23 mouse cellular contexts compared by ENCODE assay signal in genomic region chr5:148061869-148062268, GRCm38 (mm10).
DNase-seq lines count a peak whose midpoint lies in the region; ATAC-seq and TF ChIP-seq lines count a peak whose summit lies in the region.
"Had no signal": no experiment of that assay in that cellular context is flagged by ENCODE, and none has a peak within 500 bp of the region (broad histone marks: within the 10 kb centered on the region; RNA-seq: fewer than 3 reads in every experiment).

No protein-coding gene starts in this region.

- H3K9ac ChIP-seq in liver, embryonic 14.5 days (replicated peaks) = no peak overlapping the region
- H3K9ac ChIP-seq: heart, embryonic 13.5 days; hindbrain, embryonic 12.5 days; limb, embryonic 12.5 days; liver, embryonic 12.5 days; lung, embryonic 15.5 days had no signal

- TF ChIP-seq CTCF in cerebellum, adult 2 months (IDR thresholded peaks at IDR 0.05; ENCODE audit: borderline replicate concordance, insufficient read depth, low read depth, low read length) = 0 out of 2 replicates have a peak, but pooled peaks have one; percentile 12
- peak; percentile 20; the same call in 1 of the 2 replicates for TF ChIP-seq CTCF in liver, embryonic 14.5 days (IDR thresholded peaks at IDR 0.05; ENCODE audit: low read depth)
- 0 out of 2 replicates have a peak, but pooled peaks have one; percentile 3 for TF ChIP-seq CTCF in cortical plate, adult 2 months (IDR thresholded peaks at IDR 0.05; ENCODE audit: extremely low read depth, insufficient read depth, low read length)

- no peak overlapping the region for H3K27ac ChIP-seq in cerebellum, adult 2 months (ENCODE audit: insufficient read depth, low read length)
- H3K27ac ChIP-seq in liver, embryonic 14.5 days = no peak overlapping the region
- H3K27ac ChIP-seq in cortical plate, adult 2 months (ENCODE audit: insufficient read depth, low read length) = no peak overlapping the region
- H3K27ac ChIP-seq: heart, embryonic 13.5 days; hindbrain, embryonic 12.5 days; kidney, postnatal 0 days; limb, embryonic 12.5 days; liver, embryonic 12.5 days; lung, embryonic 15.5 days; macrophage had no signal

- peaks cover 28% of the 10 kb centered on the region for H3K4me1 ChIP-seq in cerebellum, adult 2 months (ENCODE audit: control insufficient read depth, insufficient read depth, low read length)
- H3K4me1 ChIP-seq in liver, embryonic 14.5 days (replicated peaks; ENCODE audit: control insufficient read depth in 2 of 2, insufficient read depth in 2 of 2, low read length in 1 of 2) = no peaks in the 10 kb centered on the region
- H3K4me1 ChIP-seq in cortical plate, adult 2 months (ENCODE audit: control insufficient read depth, insufficient read depth, low read length) = peaks cover 3% of the 10 kb centered on the region
- H3K4me1 ChIP-seq: heart, embryonic 13.5 days; hindbrain, embryonic 12.5 days; limb, embryonic 12.5 days; liver, embryonic 12.5 days; lung, embryonic 15.5 days had no signal

- TF ChIP-seq POLR2A in cerebellum, adult 2 months (IDR thresholded peaks at IDR 0.05; ENCODE audit: borderline replicate concordance, insufficient read depth, low read length) = no peak
- TF ChIP-seq POLR2A in cortical plate, adult 2 months (IDR thresholded peaks at IDR 0.05; ENCODE audit: extremely low read depth, insufficient read depth, low read length) = no peak

- H3K9me3 ChIP-seq in liver, embryonic 14.5 days (ENCODE audit: control insufficient read depth, low read length) = 0 out of 2 replicates have a peak, but pooled peaks cover 2% of the 10 kb centered on the region
- H3K9me3 ChIP-seq: hindbrain, embryonic 12.5 days; lung, embryonic 15.5 days had no signal

- 87% methylated on average over 4 of the region's 4 CpGs for WGBS in cerebellum, adult 2 months
- 62% methylated on average over 4 of the region's 4 CpGs for WGBS in liver, embryonic 14.5 days (ENCODE audit: insufficient replicate concordance)

- no peak for ATAC-seq in liver, embryonic 14.5 days (ENCODE audit: insufficient read depth)
- ATAC-seq: liver, embryonic 12.5 days; midbrain, embryonic 16.5 days had no signal

- H3K36me3 ChIP-seq in liver, embryonic 14.5 days (replicated peaks; ENCODE audit: control insufficient read depth, insufficient read depth, low read depth) = no peaks in the 10 kb centered on the region
- H3K36me3 ChIP-seq: G1E; heart, embryonic 13.5 days; hindbrain, embryonic 12.5 days; limb, embryonic 12.5 days; liver, embryonic 12.5 days; lung, embryonic 15.5 days had no signal

- no peak for TF ChIP-seq EP300 in liver, embryonic 14.5 days (IDR thresholded peaks at IDR 0.05; ENCODE audit: low read depth)

- no peak overlapping the region for H3K4me2 ChIP-seq in liver, embryonic 14.5 days (ENCODE audit: low read depth)
- H3K4me2 ChIP-seq: heart, embryonic 13.5 days; hindbrain, embryonic 12.5 days; limb, embryonic 12.5 days; liver, embryonic 12.5 days; lung, embryonic 15.5 days had no signal

- H3K4me3 ChIP-seq in cerebellum, adult 2 months (replicated peaks; ENCODE audit: insufficient read depth, low read depth, low read length) = no peak overlapping the region
- H3K4me3 ChIP-seq in liver, embryonic 14.5 days (ENCODE audit: insufficient read depth in 1 of 2, low read depth in 2 of 2, low read length in 2 of 2) = no peak overlapping the region
- H3K4me3 ChIP-seq in cortical plate, adult 2 months (ENCODE audit: insufficient read depth, low read length) = no peak overlapping the region
- H3K4me3 ChIP-seq: heart, embryonic 13.5 days; hindbrain, embryonic 12.5 days; limb, embryonic 12.5 days; liver, embryonic 12.5 days; lung, embryonic 15.5 days had no signal

- H3K27me3 ChIP-seq in cerebellum, adult 2 months (ENCODE audit: control insufficient read depth, insufficient read depth, low read length) = no peaks in the 10 kb centered on the region
- no peaks in the 10 kb centered on the region for H3K27me3 ChIP-seq in liver, embryonic 14.5 days (ENCODE audit: control insufficient read depth, insufficient read depth, low read length)
- H3K27me3 ChIP-seq: heart, embryonic 13.5 days; hindbrain, embryonic 12.5 days; limb, embryonic 12.5 days; liver, embryonic 12.5 days; lung, embryonic 15.5 days had no signal

- no peak for DNase-seq in cerebellum, adult 2 months
- DNase-seq in cerebellum, adult 11-12 months = no peak
- no peak for DNase-seq in liver, embryonic 14.5 days (ENCODE audit: low read depth in 3 of 3, low spot score in 3 of 3)
- DNase-seq in liver (no peak), ES-CJ7 (ENCODE audit: low read depth, low spot score) (peak; percentile 57)
- no peak for DNase-seq in T-cell, adult 2 months (ENCODE audit: low spot score)
- DNase-seq: adrenal gland, postnatal 25 days; cerebellum, postnatal 10 days; gastrocnemius, postnatal 25 days; heart, adult 18-20 months; heart, postnatal 14 days; kidney, adult 2 months; thymus, postnatal 14 days had no signal
